Mouse (Mus musculus) MEL (cell line): Measurements from ENCODE around the gene Mpzl3. TPM values are rescaled to one million over a fixed set of nuclear protein-coding genes. Genes with fewer than 3 reads are reported as not detected.

Source experiments
- DNase-seq: peaks from one replicate; pipeline ENCODE4 v3.0.0; 2011; ENCODE audit warnings: low read depth, low spot score
- H3K27ac ChIP-seq: 2 replicates; pipeline ENCODE4 v1.5.1; 2012; ENCODE audit warnings: low read depth, mild to moderate bottlenecking, control low read depth, low read length, moderate library complexity; ENCODE audit not compliant: control insufficient read depth
- H3K27me3 ChIP-seq, 2 experiments: fragments of 150-350 bp in 1 of 2; sonication (generic) in 1 of 2; 2 replicates each; pipeline ENCODE4 v1.6.1; 2012; ENCODE audit warnings: low read length in 2 of 2, mild to moderate bottlenecking in 2 of 2, improper control_type of control experiment in 1 of 2, moderate library complexity in 1 of 2; ENCODE audit not compliant: insufficient read depth in 2 of 2, control insufficient read depth in 1 of 2
- H3K36me3 ChIP-seq, 2 experiments: 2 replicates each; pipeline ENCODE4 v1.6.1; 2012 to 2014; ENCODE audit warnings: low read length in 2 of 2, improper control_type of control experiment in 1 of 2, inconsistent platforms in 1 of 2, mild to moderate bottlenecking in 1 of 2; ENCODE audit not compliant: insufficient read depth in 2 of 2, control insufficient read depth in 1 of 2
- H3K4me1 ChIP-seq, 2 experiments: fragments of 150-350 bp in 1 of 2; sonication (generic) in 1 of 2; 2 replicates each; pipeline ENCODE4 v1.6.1; 2012; ENCODE audit warnings: low read length in 2 of 2, improper control_type of control experiment in 1 of 2, mild to moderate bottlenecking in 1 of 2; ENCODE audit not compliant: insufficient read depth in 2 of 2, control insufficient read depth in 1 of 2
- H3K4me3 ChIP-seq, 2 experiments: fragments of 150-350 bp in 1 of 2; sonication (generic) in 1 of 2; 2 replicates each; pipeline ENCODE4 v1.5.1; 2012; ENCODE audit warnings: low read depth in 2 of 2, low read length in 2 of 2, mild to moderate bottlenecking in 2 of 2, moderate library complexity in 2 of 2, control low read depth in 1 of 2, improper control_type of control experiment in 1 of 2; ENCODE audit not compliant: control insufficient read depth in 1 of 2, insufficient read depth in 1 of 2
- H3K79me2 ChIP-seq: 2 replicates; pipeline ENCODE4 v1.6.1; 2012; ENCODE audit warnings: mild to moderate bottlenecking, low read length, moderate library complexity; ENCODE audit not compliant: control insufficient read depth, poor library complexity, insufficient read depth
- H3K9ac ChIP-seq: 2 replicates; pipeline ENCODE4 v1.6.1; 2012; ENCODE audit warnings: low read depth, mild to moderate bottlenecking, control low read depth, low read length, moderate library complexity; ENCODE audit not compliant: control insufficient read depth, poor library complexity, severe bottlenecking
- H3K9me3 ChIP-seq: fragments of 150-350 bp; sonication (generic); replicated peaks from 2 replicates; pipeline ENCODE4 v1.6.1; 2012; ENCODE audit warnings: mild to moderate bottlenecking, low read length, improper control_type of control experiment, moderate library complexity; ENCODE audit not compliant: insufficient read depth
- BHLHE40 ChIP-seq: IDR thresholded peaks from 2 replicates; pipeline ENCODE4 v1.6.1; 2012; ENCODE audit warnings: low read depth, mild to moderate bottlenecking, inconsistent platforms, low read length, improper control_type of control experiment, borderline replicate concordance
- CHD1 ChIP-seq: IDR thresholded peaks from 2 replicates; pipeline ENCODE4 v1.6.1; 2012; ENCODE audit warnings: low read depth, mild to moderate bottlenecking, inconsistent platforms, low read length, improper control_type of control experiment
- CHD2 ChIP-seq: IDR thresholded peaks from 2 replicates; pipeline ENCODE4 v1.6.1; 2011; ENCODE audit warnings: low read length, improper control_type of control experiment
- CTCF ChIP-seq, 3 experiments: IDR thresholded peaks in 2 of 3; conservative IDR thresholded peaks in 1 of 3; 2 replicates each; pipeline ENCODE4 v1.5.1; 2011 to 2012; ENCODE audit warnings: low read length in 3 of 3, low read depth in 2 of 3, mild to moderate bottlenecking in 2 of 3, improper control_type of control experiment in 1 of 3, inconsistent platforms in 1 of 3, mixed read lengths in 1 of 3, moderate library complexity in 1 of 3; ENCODE audit not compliant: control insufficient read depth in 1 of 3, insufficient read depth in 1 of 3, poor library complexity in 1 of 3, severe bottlenecking in 1 of 3
- ELF1 ChIP-seq: IDR thresholded peaks from 2 replicates; pipeline ENCODE4 v1.6.1; 2014; ENCODE audit warnings: low read depth, mild to moderate bottlenecking, inconsistent platforms, low read length, improper control_type of control experiment, moderate library complexity
- ETS1 ChIP-seq: IDR thresholded peaks from 2 replicates; pipeline ENCODE4 v1.6.1; 2012; ENCODE audit warnings: low read depth, mild to moderate bottlenecking, inconsistent platforms, low read length, improper control_type of control experiment, moderate library complexity
- GABPA ChIP-seq: IDR thresholded peaks from 2 replicates; pipeline ENCODE4 v1.6.1; 2012; ENCODE audit warnings: low read depth, mild to moderate bottlenecking, inconsistent platforms, low read length, improper control_type of control experiment, moderate library complexity
- HCFC1 ChIP-seq: IDR thresholded peaks from 2 replicates; pipeline ENCODE4 v1.6.1; 2012; ENCODE audit warnings: low read depth, mild to moderate bottlenecking, inconsistent platforms, low read length, improper control_type of control experiment, moderate library complexity
- JUND ChIP-seq: IDR thresholded peaks from 2 replicates; pipeline ENCODE4 v1.6.1; 2011; ENCODE audit warnings: low read depth, mild to moderate bottlenecking, improper control_type of control experiment, low read length
- MAX ChIP-seq: IDR thresholded peaks from 2 replicates; pipeline ENCODE4 v1.6.1; 2011; ENCODE audit warnings: low read length, improper control_type of control experiment
- MAZ ChIP-seq: IDR thresholded peaks from 2 replicates; pipeline ENCODE4 v1.6.1; 2012; ENCODE audit warnings: low read depth, mild to moderate bottlenecking, inconsistent platforms, low read length, improper control_type of control experiment
- MEF2A ChIP-seq: IDR thresholded peaks from 2 replicates; pipeline ENCODE4 v1.6.1; 2014; ENCODE audit warnings: low read depth, mild to moderate bottlenecking, inconsistent platforms, low read length, improper control_type of control experiment; ENCODE audit not compliant: poor library complexity, insufficient replicate concordance, severe bottlenecking; ENCODE audit errors: extremely low read depth
- MXI1 ChIP-seq: IDR thresholded peaks from 2 replicates; pipeline ENCODE4 v1.6.1; 2011; ENCODE audit warnings: mild to moderate bottlenecking, low read depth, low read length, improper control_type of control experiment
- MYB ChIP-seq: IDR thresholded peaks from 2 replicates; pipeline ENCODE4 v1.6.1; 2011; ENCODE audit warnings: mild to moderate bottlenecking, low read depth, low read length, improper control_type of control experiment
- MYC ChIP-seq: IDR thresholded peaks from 2 replicates; pipeline ENCODE4 v1.6.1; 2011; ENCODE audit warnings: low read depth, mild to moderate bottlenecking, low read length, improper control_type of control experiment, moderate library complexity
- POLR2A ChIP-seq, 2 experiments: IDR thresholded peaks; 2 replicates each; pipeline ENCODE4 v1.6.1; 2011 to 2012; ENCODE audit warnings: low read length in 2 of 2, mild to moderate bottlenecking in 2 of 2, control low read depth in 1 of 2, improper control_type of control experiment in 1 of 2, low read depth in 1 of 2, moderate library complexity in 1 of 2; ENCODE audit not compliant: control insufficient read depth in 1 of 2, insufficient read depth in 1 of 2, poor library complexity in 1 of 2
- POLR2AphosphoS5 ChIP-seq: IDR thresholded peaks from 2 replicates; pipeline ENCODE4 v1.6.1; 2012; ENCODE audit warnings: low read depth, borderline replicate concordance, mild to moderate bottlenecking, inconsistent platforms, low read length, moderate library complexity, mixed read lengths
- RAD21 ChIP-seq: IDR thresholded peaks from 2 replicates; pipeline ENCODE4 v1.6.1; 2011; ENCODE audit warnings: mild to moderate bottlenecking, low read depth, low read length, improper control_type of control experiment
- RCOR1 ChIP-seq: IDR thresholded peaks from 2 replicates; pipeline ENCODE4 v1.6.1; 2012; ENCODE audit warnings: low read depth, mild to moderate bottlenecking, inconsistent platforms, low read length, improper control_type of control experiment
- SIN3A ChIP-seq: IDR thresholded peaks from 2 replicates; pipeline ENCODE4 v1.6.1; 2012; ENCODE audit warnings: low read length, improper control_type of control experiment, inconsistent platforms
- TBP ChIP-seq: IDR thresholded peaks from 2 replicates; pipeline ENCODE4 v1.8.0; 2011; ENCODE audit warnings: low read depth, low read length, improper control_type of control experiment
- UBTF ChIP-seq: IDR thresholded peaks from 2 replicates; pipeline ENCODE4 v1.6.1; 2012; ENCODE audit warnings: low read depth, mild to moderate bottlenecking, inconsistent platforms, low read length, improper control_type of control experiment, moderate library complexity, borderline replicate concordance; ENCODE audit not compliant: insufficient read depth
- USF2 ChIP-seq, 2 experiments: IDR thresholded peaks; 2 replicates each; pipeline ENCODE4 v1.6.1; 2011 to 2012; ENCODE audit warnings: improper control_type of control experiment in 2 of 2, low read length in 2 of 2, borderline replicate concordance in 1 of 2, inconsistent platforms in 1 of 2, low read depth in 1 of 2, mild to moderate bottlenecking in 1 of 2; ENCODE audit not compliant: insufficient read depth in 1 of 2
- ZMIZ1 ChIP-seq: IDR thresholded peaks from 2 replicates; pipeline ENCODE4 v1.6.1; 2012; ENCODE audit warnings: low read depth, mild to moderate bottlenecking, inconsistent platforms, low read length, improper control_type of control experiment, moderate library complexity
- ZNF384 ChIP-seq: IDR thresholded peaks from 2 replicates; pipeline ENCODE4 v1.6.1; 2012; ENCODE audit warnings: low read depth, mild to moderate bottlenecking, inconsistent platforms, low read length, improper control_type of control experiment
- polyA plus RNA-seq, 2 experiments: library from polyadenylated mRNA; stranded (reverse) in 1 of 2; unstranded in 1 of 2; fragments of >175 nt in 1 of 2; fragments of >200 nt in 1 of 2; gene quantifications; 2 replicates each; pipeline versions ENCODE4 v1.2.1 to v1.2.4; 2012; ENCODE audit warnings: low replicate concordance in 2 of 2, low read depth in 1 of 2; ENCODE audit not compliant: insufficient read length in 2 of 2, insufficient read depth in 1 of 2, missing spikeins in 1 of 2
- total RNA-seq: library from RNA; depleted of rRNA; stranded (reverse); fragments of 300-350 nt; gene quantifications from 2 replicates; pipeline ENCODE4 v1.2.3, GENCODE M21; 2012

Gene Mpzl3
- total and polyA plus RNA-seq, 3 experiments, result not detected

GRCm38 (mm10) chr9:45077859-45078258 is 22.9 kb downstream of the Mpzl3 start:
- Histone ChIP-seq H3K4me3 (no peak overlapping the region), H3K9ac (no peak overlapping the region), H3K27ac (no peak overlapping the region), H3K79me2 (no peaks in the 10 kb centered on the region), H3K27me3 (peaks cover 34 to 72% of the 10 kb centered on the region in 2 experiments), H3K9me3 (no peaks in the 10 kb centered on the region), H3K36me3 (no peaks in the 10 kb centered on the region), H3K4me1 (no peaks in the 10 kb centered on the region)
- TF ChIP-seq MYC (no peak), MAX (no peak), ETS1 (no peak), RCOR1 (no peak), SIN3A (no peak), HCFC1 (no peak), CHD1 (no peak), UBTF (no peak), JUND (no peak), TBP (no peak), CTCF (IDR thresholded peaks at IDR 0.05 in 2 of 3, conservative IDR thresholded peaks at IDR 0.05 in 1 of 3; ENCODE audit: control insufficient read depth in 1 of 3, insufficient read depth in 1 of 3, low read depth in 2 of 3, low read length in 3 of 3, poor library complexity in 1 of 3, severe bottlenecking in 1 of 3) (no peak), GABPA (no peak)
- no peak for DNase-seq

GRCm38 (mm10) chr9:45079011-45079410 is 24.0 kb downstream of the Mpzl3 start, which contains the start of gene Jaml:
Gene Jaml, plus strand, starts transcription at chr9:45079183.
- Histone ChIP-seq H3K27ac (no peak within 1 kb of the TSS), H3K4me1 (no peaks in the 10 kb centered on the region), H3K79me2 (no peaks in the 10 kb centered on the region), H3K36me3 (no peaks in the 10 kb centered on the region), H3K4me3 (no peak within 1 kb of the TSS), H3K9ac (no peak within 1 kb of the TSS), H3K9me3 (no peaks in the 10 kb centered on the region), H3K27me3 (peaks cover 34 to 71% of the 10 kb centered on the region in 2 experiments)
- no peak for TF ChIP-seq MXI1
- TF ChIP-seq POLR2A (IDR thresholded peaks at IDR 0.05; ENCODE audit: control insufficient read depth in 1 of 2, insufficient read depth in 1 of 2, low read depth in 1 of 2, low read length in 2 of 2, poor library complexity in 1 of 2), result no peak
- no peak for TF ChIP-seq MYC
- no peak for TF ChIP-seq HCFC1
- no peak for TF ChIP-seq MAX
- no peak for TF ChIP-seq POLR2AphosphoS5
- DNase-seq, result no peak

DNA sequence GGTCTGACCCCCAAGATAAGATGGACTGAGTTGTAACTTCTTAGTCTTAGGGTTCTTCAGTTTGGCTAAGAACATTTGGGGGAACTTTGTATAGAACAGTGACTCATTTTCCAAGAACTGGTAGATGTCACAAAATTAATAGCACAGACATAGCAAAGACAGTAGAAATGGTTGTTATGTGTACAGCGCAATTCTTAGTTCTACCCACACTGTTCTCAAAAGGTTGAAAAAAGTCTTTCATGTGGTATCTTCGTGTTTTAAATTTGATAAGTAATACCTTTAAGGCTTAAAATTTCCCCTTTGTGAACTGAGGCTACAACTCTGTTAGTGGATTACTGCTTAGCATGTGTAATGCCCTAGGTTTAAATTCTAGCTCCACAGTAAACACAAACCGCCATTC is 28.1 kb downstream of the Mpzl3 start:
- Histone ChIP-seq H3K4me1 (no peaks in the 10 kb centered on the region), H3K9me3 (no peaks in the 10 kb centered on the region)
- TF ChIP-seq CHD2 (no peak), SIN3A (no peak), MAZ (no peak), RAD21 (no peak), ZMIZ1 (no peak), MXI1 (no peak), USF2 (IDR thresholded peaks at IDR 0.05; ENCODE audit: borderline replicate concordance in 1 of 2, insufficient read depth in 1 of 2, low read depth in 1 of 2, low read length in 2 of 2) (no peak), ELF1 (no peak), BHLHE40 (no peak), MYB (no peak), ZNF384 (no peak), CHD1 (no peak), GABPA (no peak), CTCF (IDR thresholded peaks at IDR 0.05 in 2 of 3, conservative IDR thresholded peaks at IDR 0.05 in 1 of 3; ENCODE audit: control insufficient read depth in 1 of 3, insufficient read depth in 1 of 3, low read depth in 2 of 3, low read length in 3 of 3, poor library complexity in 1 of 3, severe bottlenecking in 1 of 3) (no peak), JUND (no peak), MEF2A (no peak), TBP (no peak)
- TF ChIP-seq, all 39 proteins: peak for 0
- Histone ChIP-seq H3K79me2 (no peaks in the 10 kb centered on the region), H3K9ac (no peak overlapping the region), H3K27me3 (peaks cover 49 to 74% of the 10 kb centered on the region in 2 experiments), H3K36me3 (no peaks in the 10 kb centered on the region), H3K4me3 (no peak overlapping the region), H3K27ac (no peak overlapping the region)
- DNase-seq, result no peak
